Mouse (Mus musculus) cortical plate, adult 2 months (tissue): Measurements from ENCODE around the gene Faf2. TPM values are rescaled to one million over a fixed set of nuclear protein-coding genes. Genes with fewer than 3 reads are reported as not detected.
A peak's percentile ranks its signal among the peaks of the same experiment; 100 is the strongest.

Source experiments
- H3K27ac ChIP-seq: fragments of 200-500 bp; 2 replicates; pipeline ENCODE4 v1.5.1; 2012; ENCODE audit warnings: low read length, control low read depth, inconsistent platforms; ENCODE audit not compliant: insufficient read depth
- H3K4me1 ChIP-seq: fragments of 200-500 bp; 2 replicates; pipeline ENCODE4 v1.6.1; 2011; ENCODE audit warnings: low read length; ENCODE audit not compliant: control insufficient read depth, insufficient read depth
- H3K4me3 ChIP-seq: fragments of 200-500 bp; 2 replicates; pipeline ENCODE4 v1.5.1; 2011; ENCODE audit warnings: mild to moderate bottlenecking, low read length, control low read depth; ENCODE audit not compliant: insufficient read depth
- CTCF ChIP-seq: fragments of 200-500 bp; IDR thresholded peaks from 2 replicates; pipeline ENCODE4 v1.5.1; 2011; ENCODE audit warnings: mild to moderate bottlenecking, control low read depth, low read length; ENCODE audit not compliant: insufficient read depth; ENCODE audit errors: extremely low read depth
- POLR2A ChIP-seq: fragments of 200-500 bp; IDR thresholded peaks from 2 replicates; pipeline ENCODE4 v1.6.1; 2011; ENCODE audit warnings: mild to moderate bottlenecking, low read length, control low read depth; ENCODE audit not compliant: insufficient read depth; ENCODE audit errors: extremely low read depth
- polyA plus RNA-seq: library from polyadenylated mRNA; depleted of rRNA; stranded (reverse); fragments of >200 nt; gene quantifications from 2 replicates; pipeline ENCODE4 v1.2.3, GENCODE M21; 2012

Faf2 gene
- polyA plus RNA-seq, 1 experiment: 30.7 TPM

DNA sequence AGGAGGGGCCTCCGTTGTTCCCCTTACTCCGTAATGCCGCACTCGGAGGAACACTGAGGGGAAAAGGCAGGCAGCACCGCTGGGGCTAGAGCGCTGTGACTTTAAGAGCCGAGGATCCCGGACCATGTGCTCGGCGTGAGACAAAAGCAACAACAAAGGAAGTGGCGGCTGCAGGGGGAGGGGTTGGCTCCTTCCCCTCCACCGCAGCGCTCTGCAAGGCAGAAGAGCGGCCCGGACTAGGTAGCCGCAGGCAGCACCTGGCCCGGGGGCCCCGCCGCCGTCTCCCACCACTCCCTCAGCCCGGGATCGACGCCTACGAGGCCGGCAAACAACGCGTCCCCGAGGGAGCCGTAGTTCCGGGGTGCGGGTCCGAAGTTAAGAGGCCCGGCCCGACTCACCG is 65.5 kb downstream of the Faf2 start:
- TF ChIP-seq POLR2A: no peak
- no peak for TF ChIP-seq CTCF
- H3K27ac ChIP-seq: peak overlapping the region; percentile 86
- H3K4me1 ChIP-seq: peaks cover 16% of the 10 kb centered on the region; the same call in 1 of the 2 replicates
- H3K4me3 ChIP-seq: peak overlapping the region; percentile 79

- TF ChIP-seq CTCF: no peak
- peak; percentile 79 for TF ChIP-seq POLR2A
- Histone ChIP-seq H3K4me3 (peak overlapping the region; percentile 79), H3K27ac (peak overlapping the region; percentile 98), H3K4me1 (peaks cover 20% of the 10 kb centered on the region; the same call in 1 of the 2 replicates)
Measured at GRCm38 (mm10) chr13:54687575-54688424, 66.2 kb downstream of the Faf2 start.

GRCm38 (mm10) chr13:54690151-54690740 is 68.7 kb downstream of the Faf2 start:
- TF ChIP-seq POLR2A (no peak), CTCF (no peak)
- Histone ChIP-seq H3K4me1 (peaks cover 20% of the 10 kb centered on the region), H3K27ac (no peak overlapping the region), H3K4me3 (no peak overlapping the region)

DNA sequence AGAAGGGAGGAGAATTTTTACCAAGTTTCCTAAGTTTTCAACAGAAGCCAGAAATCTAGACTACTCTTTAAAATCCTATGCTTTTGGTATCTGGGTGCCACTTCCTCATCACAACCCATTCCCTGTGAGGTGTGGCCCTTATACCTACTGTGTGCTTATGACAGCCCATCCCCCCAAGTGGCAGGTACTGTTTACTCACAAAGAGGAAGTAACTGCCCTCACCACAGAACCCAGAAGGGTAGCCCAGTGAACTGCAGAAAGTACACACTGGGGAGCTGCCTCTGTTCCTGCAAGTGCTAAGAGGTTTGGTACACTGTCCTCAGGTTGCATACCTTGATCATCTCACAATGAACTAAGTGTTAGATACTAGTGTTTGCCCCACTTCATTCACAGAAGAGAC is 70.2 kb downstream of the Faf2 start:
- peak overlapping the region; percentile 96; the same call in 1 of the 2 replicates for H3K4me3 ChIP-seq
- H3K4me1 ChIP-seq: peaks cover 10% of the 10 kb centered on the region
- H3K27ac ChIP-seq: no peak overlapping the region
- TF ChIP-seq CTCF (no peak), POLR2A (no peak)

GRCm38 (mm10) chr13:54692711-54693557 is 71.3 kb downstream of the Faf2 start:
- TF ChIP-seq CTCF: no peak
- H3K27ac ChIP-seq: peak overlapping the region; percentile 79
- H3K4me1 ChIP-seq: peaks cover 10% of the 10 kb centered on the region
- peak overlapping the region; percentile 96 for H3K4me3 ChIP-seq

DNA sequence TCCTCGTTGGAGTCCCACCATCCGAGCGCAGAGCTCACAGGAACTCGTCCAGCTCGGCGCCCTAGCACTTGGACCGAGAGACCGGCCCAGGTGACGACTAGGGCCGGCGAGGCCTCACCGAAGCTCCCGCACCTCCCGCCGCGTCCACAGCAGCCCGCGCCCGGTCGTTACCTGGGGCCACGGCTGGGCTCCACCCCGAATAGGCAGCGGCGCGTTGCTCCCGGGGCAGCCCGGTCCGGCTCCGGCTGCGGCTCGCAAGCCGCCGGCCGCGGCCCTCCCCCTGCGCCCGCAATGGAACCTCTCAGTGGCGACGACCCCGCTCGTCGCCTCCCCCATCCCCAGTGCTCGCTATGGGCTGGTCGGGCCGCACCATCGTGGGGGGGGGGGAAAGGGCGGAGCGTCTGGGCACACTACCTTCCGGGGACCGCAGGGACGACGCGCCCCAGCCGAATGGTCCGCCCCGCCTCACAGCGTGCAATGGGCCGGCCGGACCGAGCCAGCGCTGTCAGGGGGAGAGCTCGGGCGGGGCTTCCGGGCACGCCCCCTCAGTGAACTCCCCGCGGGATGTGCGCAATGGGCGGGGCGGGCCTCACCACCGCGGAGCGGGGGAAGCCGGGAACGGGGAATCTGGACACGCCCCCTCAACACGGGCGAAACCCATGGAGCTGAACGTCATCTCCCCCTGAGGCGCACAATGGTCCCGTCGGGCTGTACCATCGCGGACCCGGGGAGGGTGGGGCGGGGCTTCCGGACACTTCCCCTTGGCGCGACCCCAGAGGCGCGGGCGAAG is 72.2 kb downstream of the Faf2 start, which contains the start of gene Rnf44:
Gene Rnf44 (minus strand): TSS at position 350 of the 790 bp plus-strand sequence.
- Histone ChIP-seq H3K27ac (peak within 1 kb of the TSS; percentile 94), H3K4me1 (peaks cover 10% of the 10 kb centered on the region), H3K4me3 (peak within 1 kb of the TSS; percentile 96)
- TF ChIP-seq CTCF (no peak), POLR2A (peak; percentile 53; the same call in 1 of the 2 replicates)

DNA sequence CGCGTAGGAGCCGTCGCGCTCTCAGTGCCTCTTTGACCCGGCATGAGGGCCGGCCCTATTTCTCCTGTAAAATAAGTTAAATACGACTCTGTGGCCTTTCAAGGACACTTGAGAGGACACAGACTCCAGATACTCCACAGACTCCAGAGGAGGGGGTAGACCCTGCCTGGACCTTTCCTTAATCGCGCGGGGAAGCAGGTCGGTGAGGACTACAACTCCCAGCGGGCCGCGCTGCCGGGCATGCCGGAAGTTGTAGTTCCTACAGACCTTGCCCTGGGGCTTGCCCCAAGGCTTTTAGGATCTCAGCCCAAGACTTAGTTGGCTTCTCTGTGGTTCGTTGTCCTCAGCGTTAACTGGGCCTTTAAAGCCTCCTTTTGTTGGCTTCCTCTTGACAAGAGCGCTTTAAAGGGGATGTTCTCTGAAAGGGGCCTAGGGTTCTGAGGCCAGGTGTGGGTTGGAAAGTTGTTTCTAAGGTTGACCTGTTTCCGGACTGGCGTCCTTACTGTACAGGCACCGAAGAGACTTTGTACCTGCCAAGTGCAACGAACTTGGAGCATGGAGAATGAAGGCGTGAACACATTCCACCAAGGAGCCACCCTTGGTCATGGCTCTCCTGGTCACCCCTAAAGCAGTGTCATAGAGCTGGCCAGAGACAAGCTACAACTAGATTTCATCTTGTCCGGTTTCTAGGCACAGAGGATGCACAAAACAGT is 72.9 kb downstream of the Faf2 start:
- Histone ChIP-seq H3K4me3 (peak overlapping the region; percentile 96), H3K27ac (peak overlapping the region; percentile 94), H3K4me1 (peaks cover 10% of the 10 kb centered on the region)
- TF ChIP-seq CTCF (no peak), POLR2A (peak; percentile 25; the same call in 1 of the 2 replicates)

- no peak for TF ChIP-seq POLR2A
- TF ChIP-seq CTCF: no peak
- Histone ChIP-seq H3K4me3 (no peak overlapping the region), H3K4me1 (peaks cover 10% of the 10 kb centered on the region), H3K27ac (no peak overlapping the region)
Measured at GRCm38 (mm10) chr13:54695479-54696230, 74.1 kb downstream of the Faf2 start.
